Mouse (Mus musculus): Measurements from ENCODE around the gene Ndufa5. TPM values are rescaled to one million over a fixed set of nuclear protein-coding genes. Genes with fewer than 3 reads are reported as not detected.

The Ndufa5 gene
- 395 and 397 TPM in 2 replicates for polyA plus RNA-seq (2015; fragmentation: Nextera tagmentation; extraction: Ambion mirVana)

DNA sequence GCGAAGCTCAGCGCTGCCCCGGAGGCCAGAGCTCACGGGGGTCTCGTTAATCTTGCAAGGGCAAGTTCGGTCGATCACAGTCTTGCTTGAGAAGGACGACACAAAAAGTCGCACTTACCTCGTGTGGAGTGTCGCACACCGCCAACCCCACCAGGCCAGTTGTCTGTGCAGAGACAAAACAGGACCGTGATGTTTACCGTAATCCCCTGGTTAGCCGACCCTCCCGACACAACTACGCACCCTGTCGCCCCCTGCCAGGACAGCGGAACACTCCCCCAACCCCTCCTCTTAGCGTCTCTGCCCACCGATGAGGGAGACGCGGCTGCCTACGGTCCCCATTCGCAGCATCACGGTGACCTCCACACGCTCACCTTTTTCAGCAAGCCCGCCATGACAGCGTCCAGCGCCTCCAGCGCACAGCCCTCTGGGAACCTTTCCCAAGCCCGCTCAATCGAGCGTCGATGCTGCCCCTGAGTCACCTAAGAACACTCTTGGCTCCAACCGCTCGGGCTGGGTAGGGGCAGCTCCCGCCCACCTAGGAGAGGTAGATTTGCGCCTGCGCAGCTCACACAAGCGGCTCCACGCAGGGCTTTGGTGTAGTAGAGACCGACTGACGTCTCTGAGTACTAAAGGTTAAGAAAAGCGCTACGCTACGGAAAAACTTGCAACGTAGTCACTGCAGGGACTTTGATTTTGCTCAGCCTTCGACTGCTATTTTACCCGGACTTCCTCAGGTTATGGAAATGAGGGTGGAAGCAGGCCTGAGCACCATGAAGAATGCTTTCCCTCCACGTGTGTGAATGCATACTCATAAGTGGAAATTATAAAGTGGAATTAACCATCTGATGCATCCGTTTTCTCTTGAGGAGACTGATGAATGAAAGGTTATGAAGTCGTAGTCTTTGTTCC is at the start of gene Ndufa5:
TSS of gene Ndufa5 (minus strand) at position 859 of the 909 bp plus-strand sequence.
- peak within 1 kb of the TSS; percentile 70 for H3K4me3 ChIP-seq (replicated peaks)
- H3K9me3 ChIP-seq: no peaks in the 10 kb centered on the region
- peak; percentile 98 for ATAC-seq
- no peaks in the 10 kb centered on the region for H3K36me3 ChIP-seq
- H3K9ac ChIP-seq: peak within 1 kb of the TSS; percentile 74
- H3K4me1 ChIP-seq (replicated peaks): no peaks in the 10 kb centered on the region; the same call in 1 of the 2 replicates
- under 1% methylated on average over 53 of the region's 53 CpGs for WGBS
- no peaks in the 10 kb centered on the region for H3K27me3 ChIP-seq (replicated peaks)
- H3K4me2 ChIP-seq (replicated peaks): peak within 1 kb of the TSS; percentile 68
- peak within 1 kb of the TSS; percentile 59 for H3K27ac ChIP-seq

DNA sequence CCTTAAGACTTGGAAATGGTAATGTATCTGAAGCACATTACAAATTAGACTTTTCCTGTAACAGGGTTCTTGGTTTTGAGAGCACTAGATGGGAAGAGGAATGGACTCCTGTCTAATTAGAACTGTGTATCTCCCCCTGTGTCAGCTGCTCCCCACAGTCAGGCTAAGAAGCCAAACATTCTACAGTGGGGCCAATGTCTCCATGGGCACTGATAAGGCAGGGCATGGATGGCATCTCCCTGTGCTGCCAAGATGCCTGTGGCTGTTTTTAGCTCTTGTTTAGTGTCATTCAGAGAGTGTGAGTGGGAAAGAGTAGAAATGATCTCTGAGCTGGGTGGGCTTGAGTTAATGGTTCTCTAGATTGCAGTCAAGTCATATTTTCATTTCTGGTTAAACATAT is 45.5 kb upstream of the Ndufa5 start:
- Histone ChIP-seq H3K9me3 (no peaks in the 10 kb centered on the region), H3K27ac (no peak overlapping the region), H3K27me3 (replicated peaks) (no peaks in the 10 kb centered on the region), H3K9ac (no peak overlapping the region), H3K4me2 (replicated peaks) (no peak overlapping the region), H3K4me1 (replicated peaks) (no peaks in the 10 kb centered on the region), H3K4me3 (replicated peaks) (no peak overlapping the region), H3K36me3 (no peaks in the 10 kb centered on the region)
- no peak for ATAC-seq

DNA sequence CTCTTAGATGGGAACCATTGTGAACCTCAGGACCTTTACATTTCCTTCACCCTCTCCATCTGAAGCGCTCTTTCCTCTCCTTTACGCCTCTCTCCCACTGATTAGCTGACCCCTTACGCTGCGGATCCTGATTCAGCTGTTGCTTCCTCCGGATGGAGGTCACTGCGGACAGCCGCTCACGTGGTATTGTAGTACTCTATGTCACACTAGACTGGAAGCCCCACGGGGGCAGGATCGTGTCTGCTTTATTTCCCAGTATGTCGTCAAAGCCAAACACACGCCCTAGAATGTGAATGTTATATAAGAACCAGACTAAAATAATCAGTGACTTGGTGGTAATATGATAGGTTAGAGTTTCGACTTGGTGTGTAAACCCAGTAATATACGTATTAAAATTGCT is 44.6 kb upstream of the Ndufa5 start:
- no peaks in the 10 kb centered on the region for H3K27me3 ChIP-seq (replicated peaks)
- no peak overlapping the region for H3K9ac ChIP-seq
- no peak overlapping the region for H3K4me3 ChIP-seq (replicated peaks)
- no peaks in the 10 kb centered on the region for H3K9me3 ChIP-seq
- no peak overlapping the region for H3K27ac ChIP-seq
- WGBS: 87% methylated on average over 14 of the region's 14 CpGs
- H3K4me1 ChIP-seq (replicated peaks): no peaks in the 10 kb centered on the region
- H3K36me3 ChIP-seq: no peaks in the 10 kb centered on the region
- ATAC-seq: no peak
- H3K4me2 ChIP-seq (replicated peaks): no peak overlapping the region

- WGBS: 52% methylated on average over 6 of the region's 6 CpGs
- H3K9ac ChIP-seq: no peak overlapping the region
- ATAC-seq: 0 out of 2 replicates have a peak, but pooled peaks have one; percentile 39
- H3K4me3 ChIP-seq (replicated peaks): no peak overlapping the region
- no peak overlapping the region for H3K4me2 ChIP-seq (replicated peaks)
- no peaks in the 10 kb centered on the region for H3K9me3 ChIP-seq
- H3K27ac ChIP-seq: no peak overlapping the region
- no peaks in the 10 kb centered on the region for H3K4me1 ChIP-seq (replicated peaks)
- no peaks in the 10 kb centered on the region for H3K36me3 ChIP-seq
- no peaks in the 10 kb centered on the region for H3K27me3 ChIP-seq (replicated peaks)
These were observed 43.3 kb upstream of the Ndufa5 start for GRCm38 (mm10) chr6:24571126-24571525.

GRCm38 (mm10) chr6:24570278-24570677 is 42.5 kb upstream of the Ndufa5 start:
- Histone ChIP-seq H3K9ac (no peak overlapping the region), H3K27ac (no peak overlapping the region), H3K9me3 (no peaks in the 10 kb centered on the region), H3K36me3 (no peaks in the 10 kb centered on the region), H3K4me2 (replicated peaks) (no peak overlapping the region), H3K4me3 (replicated peaks) (no peak overlapping the region), H3K4me1 (replicated peaks) (no peaks in the 10 kb centered on the region), H3K27me3 (replicated peaks) (no peaks in the 10 kb centered on the region)
- no peak for ATAC-seq
- 67% methylated on average over 11 of the region's 11 CpGs for WGBS

- no peaks in the 10 kb centered on the region for H3K4me1 ChIP-seq (replicated peaks)
- H3K9ac ChIP-seq: no peak overlapping the region
- H3K9me3 ChIP-seq: no peaks in the 10 kb centered on the region
- no peak overlapping the region for H3K27ac ChIP-seq
- H3K36me3 ChIP-seq: no peaks in the 10 kb centered on the region
- no peak for ATAC-seq
- no peak overlapping the region for H3K4me2 ChIP-seq (replicated peaks)
- H3K27me3 ChIP-seq (replicated peaks): no peaks in the 10 kb centered on the region
- WGBS: 76% methylated on average over 1 of the region's 1 CpGs
- H3K4me3 ChIP-seq (replicated peaks): no peak overlapping the region
These were observed 41.9 kb upstream of the Ndufa5 start for GRCm38 (mm10) chr6:24569711-24570110.

GRCm38 (mm10) chr6:24568963-24569362 is 41.1 kb upstream of the Ndufa5 start:
- WGBS: 86% methylated on average over 5 of the region's 5 CpGs
- H3K9ac ChIP-seq: no peak overlapping the region
- ATAC-seq: no peak
- no peaks in the 10 kb centered on the region for H3K4me1 ChIP-seq (replicated peaks)
- H3K27me3 ChIP-seq (replicated peaks): no peaks in the 10 kb centered on the region
- H3K36me3 ChIP-seq: no peaks in the 10 kb centered on the region
- no peak overlapping the region for H3K27ac ChIP-seq
- no peak overlapping the region for H3K4me2 ChIP-seq (replicated peaks)
- no peaks in the 10 kb centered on the region for H3K9me3 ChIP-seq
- H3K4me3 ChIP-seq (replicated peaks): no peak overlapping the region

DNA sequence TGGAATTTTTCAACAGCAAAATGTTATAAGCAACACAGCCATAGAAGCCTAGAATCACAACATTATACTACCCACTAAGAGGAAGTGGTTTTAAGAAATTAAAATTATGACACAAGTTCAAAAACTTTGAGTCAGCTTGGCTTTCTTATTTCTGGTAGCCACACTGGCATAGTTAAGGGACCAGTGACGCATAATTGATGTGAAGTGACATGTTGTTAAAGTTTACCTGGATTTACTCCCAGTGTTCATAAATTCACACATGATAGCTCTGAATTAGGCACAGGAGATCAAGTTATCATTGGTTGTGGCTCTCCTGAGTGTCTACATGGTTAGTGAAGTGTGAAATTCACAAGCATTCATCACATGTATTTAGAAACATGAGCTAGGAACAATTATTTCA is 37.1 kb upstream of the Ndufa5 start:
- Histone ChIP-seq H3K36me3 (no peaks in the 10 kb centered on the region), H3K4me3 (replicated peaks) (no peak overlapping the region), H3K4me1 (replicated peaks) (no peaks in the 10 kb centered on the region), H3K4me2 (replicated peaks) (no peak overlapping the region), H3K9me3 (no peaks in the 10 kb centered on the region), H3K27ac (no peak overlapping the region), H3K27me3 (replicated peaks) (no peaks in the 10 kb centered on the region), H3K9ac (no peak overlapping the region)
- WGBS: 96% methylated on average over 1 of the region's 1 CpGs
- no peak for ATAC-seq

DNA sequence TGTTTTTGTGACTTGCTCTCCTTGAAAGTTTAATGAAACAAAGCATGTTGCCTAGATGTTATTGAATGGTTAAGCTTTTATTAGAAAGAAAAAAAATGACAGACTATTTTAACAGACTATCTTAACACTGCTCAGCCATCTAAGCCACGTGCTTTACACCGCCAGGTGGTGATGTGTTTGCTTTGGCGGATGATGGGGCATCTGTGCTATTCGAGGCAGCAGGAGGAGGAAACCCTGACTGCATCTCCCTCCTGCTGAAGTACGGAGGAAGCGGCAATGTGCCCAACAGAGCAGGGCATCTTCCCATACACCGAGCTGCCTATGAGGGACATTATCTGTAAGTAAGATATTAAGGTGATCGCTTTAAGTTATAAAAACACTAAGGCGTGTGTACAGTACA is 36.3 kb upstream of the Ndufa5 start:
- Histone ChIP-seq H3K9ac (no peak overlapping the region), H3K4me2 (replicated peaks) (no peak overlapping the region), H3K4me1 (replicated peaks) (no peaks in the 10 kb centered on the region), H3K27me3 (replicated peaks) (no peaks in the 10 kb centered on the region), H3K27ac (no peak overlapping the region), H3K36me3 (no peaks in the 10 kb centered on the region), H3K9me3 (no peaks in the 10 kb centered on the region), H3K4me3 (replicated peaks) (no peak overlapping the region)
- no peak for ATAC-seq
- WGBS: 69% methylated on average over 9 of the region's 9 CpGs

- H3K4me1 ChIP-seq (replicated peaks): no peaks in the 10 kb centered on the region
- 76% methylated on average over 2 of the region's 2 CpGs for WGBS
These were observed 27.7 kb upstream of the Ndufa5 start for GRCm38 (mm10) chr6:24555488-24555887.

GRCm38 (mm10) chr6:24554427-24555086 is 26.7 kb upstream of the Ndufa5 start:
- no peak overlapping the region for H3K27ac ChIP-seq
- H3K4me2 ChIP-seq (replicated peaks): 0 out of 2 replicates have a peak overlapping the region, but pooled peaks have one; percentile 3
- no peak overlapping the region for H3K9ac ChIP-seq
- H3K9me3 ChIP-seq: no peaks in the 10 kb centered on the region
- H3K4me1 ChIP-seq (replicated peaks): no peaks in the 10 kb centered on the region
- no peaks in the 10 kb centered on the region for H3K27me3 ChIP-seq (replicated peaks)
- no peak for ATAC-seq
- no peaks in the 10 kb centered on the region for H3K36me3 ChIP-seq
- WGBS: 47% methylated on average over 11 of the region's 11 CpGs
- H3K4me3 ChIP-seq (replicated peaks): no peak overlapping the region

More at GRCm38 (mm10) chr6:24555488-24555887, 27.7 kb upstream of the Ndufa5 start:
- Histone ChIP-seq H3K9ac (no peak overlapping the region), H3K36me3 (no peaks in the 10 kb centered on the region), H3K4me2 (replicated peaks) (no peak overlapping the region), H3K27ac (no peak overlapping the region), H3K4me3 (replicated peaks) (no peak overlapping the region), H3K9me3 (no peaks in the 10 kb centered on the region), H3K27me3 (replicated peaks) (no peaks in the 10 kb centered on the region)
- ATAC-seq: no peak

- no peak for ATAC-seq
- Histone ChIP-seq H3K27me3 (replicated peaks) (no peaks in the 10 kb centered on the region), H3K9me3 (no peaks in the 10 kb centered on the region), H3K4me1 (replicated peaks) (no peaks in the 10 kb centered on the region), H3K9ac (no peak overlapping the region), H3K36me3 (no peaks in the 10 kb centered on the region), H3K4me3 (replicated peaks) (no peak overlapping the region), H3K4me2 (replicated peaks) (no peak overlapping the region), H3K27ac (no peak overlapping the region)
- WGBS: 41% methylated on average over 7 of the region's 7 CpGs
These were observed 24.2 kb upstream of the Ndufa5 start for GRCm38 (mm10) chr6:24552046-24552445.
